Mouse (Mus musculus): ENCODE results near the gene Lgr4.

The Lgr4 gene

DNA sequence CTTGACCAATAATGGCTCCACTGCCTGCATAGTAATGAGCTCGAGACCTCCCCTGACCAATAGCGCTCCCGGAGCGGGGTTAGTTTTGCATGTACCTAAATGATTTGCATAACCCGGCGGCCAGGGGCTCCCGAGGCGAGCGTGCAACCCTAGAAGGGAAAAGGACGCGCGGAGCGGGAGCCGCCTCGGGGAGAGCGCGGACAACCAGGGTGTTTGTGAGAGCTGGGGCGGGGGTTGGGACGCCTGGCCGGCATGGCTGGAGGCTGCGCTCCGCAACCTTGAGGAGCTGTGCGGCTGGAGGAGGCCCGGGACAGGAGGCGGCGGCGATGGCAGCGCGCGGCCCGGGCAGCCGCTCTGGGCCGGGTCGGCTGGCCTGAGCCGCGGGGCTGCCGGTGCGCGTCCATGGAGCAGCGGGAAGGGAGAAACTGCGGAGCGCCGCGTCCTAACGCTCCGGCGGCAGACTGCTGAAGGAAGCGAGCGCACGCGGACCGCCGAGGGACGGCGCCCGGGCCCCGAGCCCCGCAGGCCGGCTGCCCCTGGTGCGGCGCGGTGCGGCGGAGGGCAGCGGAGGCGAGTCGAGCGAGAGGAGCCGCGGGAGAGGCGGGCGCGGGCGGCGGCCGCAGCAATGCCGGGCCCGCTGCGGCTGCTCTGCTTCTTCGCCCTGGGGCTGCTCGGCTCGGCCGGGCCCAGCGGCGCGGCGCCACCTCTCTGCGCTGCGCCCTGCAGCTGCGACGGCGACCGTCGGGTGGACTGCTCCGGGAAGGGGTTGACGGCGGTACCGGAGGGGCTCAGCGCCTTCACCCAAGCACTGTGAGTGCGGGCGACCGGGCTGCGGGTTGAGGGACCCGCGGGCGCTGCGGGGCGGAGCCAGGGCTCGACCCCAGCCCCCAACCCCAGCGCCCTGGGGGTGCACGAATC lies at the start of gene Lgr4:
Gene Lgr4, plus strand, starts transcription at position 152 of the 918 bp plus-strand sequence.
- in situ Hi-C loops (cut with MboI, MseI), result loop anchor here (25.0 kb wide), 1 partner anchor 1145 kb away; no protein-coding TSS in a partner anchor

GRCm38 (mm10) chr2:109879429-109879828 lies 38.0 kb upstream of the Lgr4 start:
- in situ Hi-C loops (cut with MboI, MseI), result loop anchor here (25.0 kb wide), 1 partner anchor 592 kb away; the partner anchor contains the start of genes Kif18a and Mettl15

GRCm38 (mm10) chr2:109881111-109881510 lies 36.3 kb upstream of the Lgr4 start:
- in situ Hi-C loops (cut with MboI, MseI), result loop anchor here (25.0 kb wide), 1 partner anchor 594 kb away; the partner anchor contains the start of genes Kif18a and Mettl15

DNA sequence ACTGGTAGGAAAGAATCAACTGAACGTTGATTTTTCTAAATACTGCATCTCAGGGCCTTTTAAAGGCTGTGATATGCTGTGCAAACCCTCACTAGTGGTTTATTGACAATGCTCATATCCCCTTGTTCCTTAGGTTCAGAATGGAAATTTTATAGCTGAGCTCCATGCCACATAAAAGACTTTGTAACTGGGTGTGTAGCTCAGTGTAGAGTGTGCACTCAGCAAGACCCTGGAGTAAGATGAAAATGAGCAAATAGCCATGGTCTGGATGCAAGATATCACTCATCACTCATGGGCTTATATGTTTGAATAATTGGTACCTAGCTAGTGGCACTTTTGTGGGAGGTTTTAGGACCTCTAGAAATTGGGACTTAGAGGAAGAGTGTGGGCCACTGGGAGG lies 35.8 kb upstream of the Lgr4 start:
- in situ Hi-C loops (cut with MboI, MseI), result loop anchor here (25.0 kb wide), 1 partner anchor 594 kb away; the partner anchor contains the start of genes Kif18a and Mettl15

GRCm38 (mm10) chr2:109884106-109884505 lies 33.3 kb upstream of the Lgr4 start:
- in situ Hi-C loops (cut with MboI, MseI), result loop anchor here (25.0 kb wide), 1 partner anchor 597 kb away; the partner anchor contains the start of genes Kif18a and Mettl15

DNA sequence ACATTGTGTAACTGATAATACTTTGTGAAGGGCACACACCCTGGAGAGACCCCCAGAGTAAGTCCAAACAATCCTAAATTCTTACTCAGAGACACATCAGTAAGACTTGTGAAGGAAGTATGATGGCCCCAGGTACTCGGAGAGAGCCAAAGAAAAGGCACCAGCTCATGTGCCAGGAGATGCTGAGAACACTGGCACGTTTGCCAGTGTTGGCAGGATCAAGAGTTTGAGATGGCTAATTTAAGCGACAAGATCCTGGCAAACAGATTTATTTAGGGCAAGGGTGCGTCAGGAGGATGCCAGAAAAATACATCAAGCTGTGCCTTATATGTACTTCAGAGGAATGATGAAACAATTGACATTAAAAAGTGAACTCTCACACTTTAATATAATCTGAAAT lies 32.9 kb upstream of the Lgr4 start:
- in situ Hi-C loops (cut with MboI, MseI), result loop anchor here (25.0 kb wide), 1 partner anchor 597 kb away; the partner anchor contains the start of genes Kif18a and Mettl15

DNA sequence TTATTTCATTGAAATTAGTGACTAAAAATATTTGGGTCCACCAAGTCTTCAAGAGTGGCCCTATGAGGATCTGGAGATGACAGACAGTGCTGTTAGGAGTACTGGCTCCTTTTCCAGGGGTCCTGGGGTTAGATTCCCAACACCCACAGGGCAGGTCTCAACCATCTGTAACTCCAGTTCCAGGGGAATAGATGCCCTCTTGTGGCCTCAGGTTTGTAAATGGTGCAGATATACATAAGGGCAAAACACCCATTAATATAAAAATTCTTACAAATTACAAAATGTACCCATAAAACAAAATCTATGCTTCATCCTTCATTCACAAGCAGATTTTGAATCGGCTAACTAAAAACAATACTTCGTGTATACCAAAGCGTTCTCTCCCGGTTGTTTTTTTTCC lies 27.4 kb upstream of the Lgr4 start:
- in situ Hi-C loops (cut with MboI, MseI), result loop anchor here (25.0 kb wide), 1 partner anchor 603 kb away; the partner anchor contains the start of genes Kif18a and Mettl15

DNA sequence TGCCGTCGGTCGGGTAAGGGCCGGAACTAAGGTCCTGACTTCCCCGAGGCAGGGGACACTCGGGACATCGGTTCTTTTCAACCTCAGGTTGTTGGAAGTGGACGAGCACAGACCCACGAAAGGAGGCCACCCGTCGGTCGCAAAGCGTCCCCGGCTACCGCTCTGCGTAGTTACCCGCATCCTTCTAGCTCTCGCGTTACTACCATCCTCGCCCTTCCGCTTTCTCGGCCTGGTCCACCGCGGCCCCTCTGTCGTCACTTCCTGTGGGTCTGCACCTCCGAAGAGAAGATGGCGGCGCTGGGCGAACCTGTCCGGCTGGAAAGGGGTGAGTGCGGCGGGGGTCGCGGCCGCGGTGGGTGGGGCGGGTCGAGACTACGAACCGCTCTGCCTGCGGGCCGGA lies 26.9 kb upstream of the Lgr4 start, which contains the start of gene Lin7c:
Gene Lin7c, plus strand, starts transcription at position 257 of the 400 bp plus-strand sequence.
- in situ Hi-C loops (cut with MboI, MseI), result loop anchor here (25.0 kb wide), 1 partner anchor 603 kb away; the partner anchor contains the start of genes Kif18a and Mettl15

- in situ Hi-C loops (cut with MboI, MseI), result loop anchor here (25.0 kb wide), 1 partner anchor 604 kb away; the partner anchor contains the start of genes Kif18a and Mettl15
Observed at GRCm38 (mm10) chr2:109891031-109891430, 26.4 kb upstream of the Lgr4 start.

- in situ Hi-C loops (cut with MboI, MseI), result loop anchor here (25.0 kb wide), 1 partner anchor 604 kb away; the partner anchor contains the start of genes Kif18a and Mettl15
Observed at GRCm38 (mm10) chr2:109891471-109891870, 26.0 kb upstream of the Lgr4 start.

DNA sequence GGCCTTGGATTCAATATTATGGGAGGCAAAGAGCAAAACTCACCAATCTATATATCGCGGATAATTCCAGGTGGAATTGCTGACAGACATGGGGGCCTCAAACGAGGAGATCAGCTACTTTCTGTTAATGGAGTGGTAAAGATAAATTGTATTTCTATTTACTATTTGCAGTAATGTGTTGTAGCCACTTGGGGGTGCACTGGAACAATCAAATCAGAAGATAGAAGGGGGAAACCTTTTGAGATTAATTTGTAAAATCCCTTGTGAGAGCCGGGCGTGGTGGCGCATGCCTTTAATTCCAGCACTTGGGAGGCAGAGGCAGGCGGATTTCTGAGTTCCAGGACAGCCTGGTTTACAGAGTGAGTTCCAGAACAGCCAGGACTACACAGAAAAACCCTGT lies 21.1 kb upstream of the Lgr4 start:
- in situ Hi-C loops (cut with MboI, MseI), result loop anchor here (25.0 kb wide), 1 partner anchor 609 kb away; the partner anchor contains the start of genes Kif18a and Mettl15

GRCm38 (mm10) chr2:109902869-109903268 lies 14.6 kb upstream of the Lgr4 start:
- in situ Hi-C loops (cut with MboI, MseI), result loop anchor here (5.0 to 25.0 kb wide), 4 partner anchors 112 to 1159 kb away; partner anchors contain the start of gene Ccdc34

GRCm38 (mm10) chr2:109904171-109904821 lies 13.2 kb upstream of the Lgr4 start:
- in situ Hi-C loops (cut with MboI, MseI), result loop anchor here (5.0 to 25.0 kb wide), 4 partner anchors 111 to 1158 kb away; partner anchors contain the start of gene Ccdc34

- in situ Hi-C loops (cut with MboI, MseI), result loop anchor here (10.0 to 25.0 kb wide), 3 partner anchors 106 to 1153 kb away; partner anchors contain the start of gene Ccdc34
Observed at GRCm38 (mm10) chr2:109909122-109909521, 8.3 kb upstream of the Lgr4 start.

GRCm38 (mm10) chr2:109912216-109912615 lies 5.2 kb upstream of the Lgr4 start:
- in situ Hi-C loops (cut with MboI, MseI), result loop anchor here (25.0 kb wide), 1 partner anchor 1150 kb away; no protein-coding TSS in a partner anchor

DNA sequence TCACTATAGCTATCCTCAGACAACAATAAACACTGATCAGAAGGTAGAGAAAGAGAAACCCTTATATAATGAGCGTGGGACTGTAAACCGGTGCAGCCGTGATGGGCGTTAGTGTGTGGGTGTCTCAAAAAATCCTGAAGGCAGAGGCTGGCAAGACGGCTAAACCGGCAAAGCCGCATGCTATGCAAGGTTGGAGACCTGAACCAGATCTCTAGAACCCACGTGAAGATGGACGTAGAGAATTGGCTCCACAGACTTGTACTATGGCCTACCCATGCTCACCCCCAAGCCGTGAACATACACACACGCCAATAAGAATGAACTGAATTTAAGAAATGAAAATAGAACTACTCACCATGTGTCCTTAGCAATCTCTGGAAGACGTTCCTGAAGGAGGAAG lies 4.7 kb upstream of the Lgr4 start:
- in situ Hi-C loops (cut with MboI, MseI), result loop anchor here (25.0 kb wide), 1 partner anchor 1150 kb away; no protein-coding TSS in a partner anchor

DNA sequence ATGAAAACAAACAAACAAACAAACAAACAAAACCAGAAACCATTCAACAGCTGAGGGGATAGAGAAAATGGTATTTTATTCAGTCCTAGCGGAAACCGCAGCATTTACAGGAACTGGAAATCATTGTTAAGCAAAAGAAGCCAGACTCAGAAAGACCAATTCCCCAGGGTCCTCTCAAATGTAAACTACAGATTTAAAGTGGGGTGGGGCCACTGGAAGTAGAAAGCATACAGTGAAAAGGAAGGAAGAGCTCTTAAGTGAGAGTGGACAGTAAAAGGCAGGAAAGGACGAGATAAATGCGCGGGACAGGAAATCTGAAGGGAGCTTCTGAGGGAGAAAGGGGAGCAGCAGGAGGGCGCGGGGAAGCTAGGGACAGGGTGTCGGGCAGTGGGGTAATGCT lies 4.2 kb upstream of the Lgr4 start:
- in situ Hi-C loops (cut with MboI, MseI), result loop anchor here (25.0 kb wide), 1 partner anchor 1149 kb away; no protein-coding TSS in a partner anchor

DNA sequence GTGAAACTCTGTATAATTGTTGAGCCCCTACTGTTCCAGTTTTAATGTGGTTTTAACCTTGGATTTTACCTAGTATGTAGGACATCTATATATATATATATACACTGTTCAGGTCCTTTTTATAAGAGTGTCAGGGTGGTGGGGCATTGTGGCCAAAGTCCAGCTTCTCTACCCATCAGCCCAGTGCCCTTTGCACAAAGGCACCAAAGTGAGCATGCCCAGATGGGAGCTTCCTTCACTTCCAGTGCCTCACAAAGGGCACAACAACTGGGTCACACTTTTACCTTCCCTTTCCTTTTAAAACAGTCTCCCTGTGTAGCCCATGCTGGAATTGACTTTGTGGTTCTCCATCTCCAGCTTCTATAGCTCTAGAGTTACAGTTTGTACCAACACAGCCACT lies 2.8 kb upstream of the Lgr4 start:
- in situ Hi-C loops (cut with MboI, MseI), result loop anchor here (25.0 kb wide), 1 partner anchor 1148 kb away; no protein-coding TSS in a partner anchor

GRCm38 (mm10) chr2:109916782-109917495 lies 508 bp upstream of the Lgr4 start:
- in situ Hi-C loops (cut with MboI, MseI), result loop anchor here (25.0 kb wide), 1 partner anchor 1145 kb away; no protein-coding TSS in a partner anchor
